Mouse (Mus musculus) liver, adult (tissue): ENCODE measurements around the gene Olfr1459.

Experiments used
- GATA4 ChIP-seq: IDR thresholded peaks from 2 replicates; pipeline ENCODE4 v1.6.1; 2014; ENCODE audit warnings: mild to moderate bottlenecking, low read length; ENCODE audit not compliant: insufficient replicate concordance

Gene Olfr1459

GRCm38 (mm10) chr19:13149449-13149848 is at the start of gene Olfr1459:
TSS of gene Olfr1459 (minus strand) at chr19:13149549.
- TF ChIP-seq GATA4: no peak

GRCm38 (mm10) chr19:13185434-13185833 is 36.1 kb upstream of the Olfr1459 start, which contains the start of gene Olfr1462:
TSS of gene Olfr1462 (plus strand) at chr19:13185734.
- no peak for TF ChIP-seq GATA4

GRCm38 (mm10) chr19:13162700-13163099 is 13.4 kb upstream of the Olfr1459 start, which contains the start of gene Olfr1461:
TSS of gene Olfr1461 (plus strand) at chr19:13163000.
- no peak for TF ChIP-seq GATA4

GRCm38 (mm10) chr19:13106675-13107074 is 42.7 kb downstream of the Olfr1459 start, which contains the start of gene Olfr1458:
TSS of gene Olfr1458 (minus strand) at chr19:13106775.
- no peak for TF ChIP-seq GATA4

- TF ChIP-seq GATA4: no peak
Measured at GRCm38 (mm10) chr19:13097791-13098190, 51.6 kb downstream of the Olfr1459 start, which contains the start of gene Olfr1457. TSS of gene Olfr1457 (minus strand) at chr19:13097891.

GRCm38 (mm10) chr19:13093908-13094307 is 55.4 kb downstream of the Olfr1459 start:
- TF ChIP-seq GATA4: no peak
